Mouse (Mus musculus) cortical plate, adult 2 months (tissue): ENCODE data around the gene Actr8.

ENCODE experiments used
- CTCF ChIP-seq: fragments of 200-500 bp; IDR thresholded peaks from 2 replicates; pipeline ENCODE4 v1.5.1; 2011; ENCODE audit warnings: mild to moderate bottlenecking, control low read depth, low read length; ENCODE audit not compliant: insufficient read depth; ENCODE audit errors: extremely low read depth
- POLR2A ChIP-seq: fragments of 200-500 bp; IDR thresholded peaks from 2 replicates; pipeline ENCODE4 v1.6.1; 2011; ENCODE audit warnings: mild to moderate bottlenecking, low read length, control low read depth; ENCODE audit not compliant: insufficient read depth; ENCODE audit errors: extremely low read depth

- no peak for TF ChIP-seq CTCF
- no peak for TF ChIP-seq POLR2A
Observed at GRCm38 (mm10) chr14:29987739-29988138, 9.6 kb downstream of the Actr8 start.
